Mouse (Mus musculus): ENCODE results near the gene Emilin1.
A peak's percentile ranks its signal among the peaks of the same experiment; 100 is the strongest.

Gene Emilin1

GRCm38 (mm10) chr5:30925217-30925616 is 12.0 kb downstream of the Emilin1 start:
- peaks cover 54% of the 10 kb centered on the region for H3K27me3 ChIP-seq (ENCODE audit: insufficient read depth, low read length)
- H3K9me3 ChIP-seq (ENCODE audit: low read length): no peaks in the 10 kb centered on the region
- no peaks in the 10 kb centered on the region for H3K36me3 ChIP-seq (ENCODE audit: insufficient read depth, low read length)
- H3K4me1 ChIP-seq (replicated peaks; ENCODE audit: low read depth, low read length): peaks cover 63% of the 10 kb centered on the region
- no peak for TF ChIP-seq POU5F1 (IDR thresholded peaks at IDR 0.05; ENCODE audit: borderline replicate concordance, low read length)
- TF ChIP-seq NANOG (IDR thresholded peaks at IDR 0.05; ENCODE audit: borderline replicate concordance, low read length): no peak
- no peak for TF ChIP-seq CTCF (conservative IDR thresholded peaks at IDR 0.05; ENCODE audit: low read length)
- no peak overlapping the region for H3K4me3 ChIP-seq (replicated peaks; ENCODE audit: low read length)

GRCm38 (mm10) chr5:30926073-30926472 is 12.9 kb downstream of the Emilin1 start:
- peaks cover 62% of the 10 kb centered on the region for H3K4me1 ChIP-seq (replicated peaks; ENCODE audit: low read depth, low read length)
- no peaks in the 10 kb centered on the region for H3K36me3 ChIP-seq (ENCODE audit: insufficient read depth, low read length)
- H3K4me3 ChIP-seq (replicated peaks; ENCODE audit: low read length): peak overlapping the region; percentile 51
- no peak for TF ChIP-seq NANOG (IDR thresholded peaks at IDR 0.05; ENCODE audit: borderline replicate concordance, low read length)
- no peak for TF ChIP-seq CTCF (conservative IDR thresholded peaks at IDR 0.05; ENCODE audit: low read length)
- TF ChIP-seq POU5F1 (IDR thresholded peaks at IDR 0.05; ENCODE audit: borderline replicate concordance, low read length): no peak
- H3K9me3 ChIP-seq (ENCODE audit: low read length): no peaks in the 10 kb centered on the region
- peaks cover 45% of the 10 kb centered on the region for H3K27me3 ChIP-seq (ENCODE audit: insufficient read depth, low read length)

- H3K36me3 ChIP-seq (ENCODE audit: insufficient read depth, low read length): no peaks in the 10 kb centered on the region
- H3K9me3 ChIP-seq (ENCODE audit: low read length): no peaks in the 10 kb centered on the region
- peaks cover 47% of the 10 kb centered on the region for H3K4me1 ChIP-seq (replicated peaks; ENCODE audit: low read depth, low read length)
- TF ChIP-seq NANOG (IDR thresholded peaks at IDR 0.05; ENCODE audit: borderline replicate concordance, low read length) (no peak), CTCF (conservative IDR thresholded peaks at IDR 0.05; ENCODE audit: low read length) (no peak), POU5F1 (IDR thresholded peaks at IDR 0.05; ENCODE audit: borderline replicate concordance, low read length) (no peak)
- H3K27me3 ChIP-seq (ENCODE audit: insufficient read depth, low read length): peaks cover 37% of the 10 kb centered on the region
- no peak overlapping the region for H3K4me3 ChIP-seq (replicated peaks; ENCODE audit: low read length)
These were observed 14.8 kb downstream of the Emilin1 start for GRCm38 (mm10) chr5:30927945-30928529.

GRCm38 (mm10) chr5:30930121-30930520 is 16.9 kb downstream of the Emilin1 start:
- no peaks in the 10 kb centered on the region for H3K36me3 ChIP-seq (ENCODE audit: insufficient read depth, low read length)
- H3K4me1 ChIP-seq (replicated peaks; ENCODE audit: low read depth, low read length): peaks cover 37% of the 10 kb centered on the region
- no peaks in the 10 kb centered on the region for H3K9me3 ChIP-seq (ENCODE audit: low read length)
- TF ChIP-seq CTCF (conservative IDR thresholded peaks at IDR 0.05; ENCODE audit: low read length) (peak; percentile 56), POU5F1 (IDR thresholded peaks at IDR 0.05; ENCODE audit: borderline replicate concordance, low read length) (no peak), NANOG (IDR thresholded peaks at IDR 0.05; ENCODE audit: borderline replicate concordance, low read length) (no peak)
- H3K4me3 ChIP-seq (replicated peaks; ENCODE audit: low read length): no peak overlapping the region
- H3K27me3 ChIP-seq (ENCODE audit: insufficient read depth, low read length): peaks cover 17% of the 10 kb centered on the region

GRCm38 (mm10) chr5:30930846-30931245 is 17.6 kb downstream of the Emilin1 start:
- H3K9me3 ChIP-seq (ENCODE audit: low read length): no peaks in the 10 kb centered on the region
- H3K27me3 ChIP-seq (ENCODE audit: insufficient read depth, low read length): peaks cover 10% of the 10 kb centered on the region
- H3K4me3 ChIP-seq (replicated peaks; ENCODE audit: low read length): no peak overlapping the region
- H3K4me1 ChIP-seq (replicated peaks; ENCODE audit: low read depth, low read length): peaks cover 37% of the 10 kb centered on the region
- no peak for TF ChIP-seq POU5F1 (IDR thresholded peaks at IDR 0.05; ENCODE audit: borderline replicate concordance, low read length)
- TF ChIP-seq NANOG (IDR thresholded peaks at IDR 0.05; ENCODE audit: borderline replicate concordance, low read length): no peak
- TF ChIP-seq CTCF (conservative IDR thresholded peaks at IDR 0.05; ENCODE audit: low read length): no peak
- no peaks in the 10 kb centered on the region for H3K36me3 ChIP-seq (ENCODE audit: insufficient read depth, low read length)

GRCm38 (mm10) chr5:30931378-30931777 is 18.2 kb downstream of the Emilin1 start:
- H3K4me1 ChIP-seq (replicated peaks; ENCODE audit: low read depth, low read length): peaks cover 33% of the 10 kb centered on the region

GRCm38 (mm10) chr5:30933705-30934104 is 20.5 kb downstream of the Emilin1 start:
- H3K4me1 ChIP-seq (replicated peaks; ENCODE audit: low read depth, low read length): peaks cover 13% of the 10 kb centered on the region
- H3K27me3 ChIP-seq (ENCODE audit: insufficient read depth, low read length): no peaks in the 10 kb centered on the region
- no peaks in the 10 kb centered on the region for H3K36me3 ChIP-seq (ENCODE audit: insufficient read depth, low read length)
- TF ChIP-seq CTCF (conservative IDR thresholded peaks at IDR 0.05; ENCODE audit: low read length) (no peak), NANOG (IDR thresholded peaks at IDR 0.05; ENCODE audit: borderline replicate concordance, low read length) (no peak), POU5F1 (IDR thresholded peaks at IDR 0.05; ENCODE audit: borderline replicate concordance, low read length) (no peak)
- H3K4me3 ChIP-seq (replicated peaks; ENCODE audit: low read length): no peak overlapping the region
- no peaks in the 10 kb centered on the region for H3K9me3 ChIP-seq (ENCODE audit: low read length)

More at GRCm38 (mm10) chr5:30931378-30931777, 18.2 kb downstream of the Emilin1 start:
- H3K4me3 ChIP-seq (replicated peaks; ENCODE audit: low read length): no peak overlapping the region
- H3K36me3 ChIP-seq (ENCODE audit: insufficient read depth, low read length): no peaks in the 10 kb centered on the region
- H3K27me3 ChIP-seq (ENCODE audit: insufficient read depth, low read length): peaks cover 5% of the 10 kb centered on the region
- TF ChIP-seq POU5F1 (IDR thresholded peaks at IDR 0.05; ENCODE audit: borderline replicate concordance, low read length) (no peak), NANOG (IDR thresholded peaks at IDR 0.05; ENCODE audit: borderline replicate concordance, low read length) (no peak), CTCF (conservative IDR thresholded peaks at IDR 0.05; ENCODE audit: low read length) (no peak)
- H3K9me3 ChIP-seq (ENCODE audit: low read length): no peaks in the 10 kb centered on the region

GRCm38 (mm10) chr5:30934725-30935461 is 21.7 kb downstream of the Emilin1 start:
- TF ChIP-seq NANOG (IDR thresholded peaks at IDR 0.05; ENCODE audit: borderline replicate concordance, low read length) (no peak), POU5F1 (IDR thresholded peaks at IDR 0.05; ENCODE audit: borderline replicate concordance, low read length) (no peak), CTCF (conservative IDR thresholded peaks at IDR 0.05; ENCODE audit: low read length) (no peak)
- Histone ChIP-seq H3K36me3 (ENCODE audit: insufficient read depth, low read length) (no peaks in the 10 kb centered on the region), H3K9me3 (ENCODE audit: low read length) (no peaks in the 10 kb centered on the region), H3K4me1 (replicated peaks; ENCODE audit: low read depth, low read length) (peaks cover 8% of the 10 kb centered on the region), H3K27me3 (ENCODE audit: insufficient read depth, low read length) (no peaks in the 10 kb centered on the region), H3K4me3 (replicated peaks; ENCODE audit: low read length) (no peak overlapping the region)

All from E14TG2a.4 (cell line).